Mouse (Mus musculus) liver, postnatal 0 days (tissue): ENCODE data around the gene Ugt2b34.

Source experiments
- CTCF ChIP-seq: sonication (generic); IDR thresholded peaks from 2 replicates; pipeline ENCODE4 v1.5.1; 2016; ENCODE audit warnings: antibody characterized with exemption, low read depth
- EP300 ChIP-seq: IDR thresholded peaks from 2 replicates; pipeline ENCODE4 v1.6.1; 2016; ENCODE audit warnings: antibody characterized with exemption, low read depth, mild to moderate bottlenecking

GRCm38 (mm10) chr5:86851658-86852057 lies 55.1 kb downstream of the Ugt2b34 start:
- TF ChIP-seq CTCF (no peak), EP300 (no peak)
